Mouse (Mus musculus) brain, embryonic 14.5 days (tissue): ENCODE results near the gene Brdt.

ENCODE experiments used
- CTCF ChIP-seq: fragments of 200-500 bp; IDR thresholded peaks from 2 replicates; pipeline ENCODE4 v1.5.1; 2012; ENCODE audit warnings: inconsistent platforms, mild to moderate bottlenecking, moderate library complexity, borderline replicate concordance; ENCODE audit not compliant: insufficient read depth, insufficient read length; ENCODE audit errors: extremely low read depth
- POLR2A ChIP-seq: fragments of 200-500 bp; IDR thresholded peaks from 2 replicates; pipeline ENCODE4 v1.6.1; 2012; ENCODE audit warnings: mild to moderate bottlenecking, inconsistent platforms, borderline replicate concordance; ENCODE audit not compliant: poor library complexity, insufficient read depth, insufficient read length, severe bottlenecking; ENCODE audit errors: extremely low read depth

- TF ChIP-seq POLR2A (no peak), CTCF (no peak)
Measured at GRCm38 (mm10) chr5:107394437-107394836, 63.5 kb downstream of the Brdt start.
